Mouse (Mus musculus) C2C12 (cell line): ENCODE measurements around the gene Rnf220. TPM values are rescaled to one million over a fixed set of nuclear protein-coding genes. Genes with fewer than 3 reads are reported as not detected.

ENCODE experiments used
- H3K27me3 ChIP-seq: one replicate; pipeline ENCODE4 v1.6.1; 2011; ENCODE audit not compliant: control insufficient read depth, insufficient read depth, insufficient read length
- H3K36me3 ChIP-seq: one replicate; pipeline ENCODE4 v1.6.1; 2011; ENCODE audit not compliant: control insufficient read depth, insufficient read depth
- H3K4me3 ChIP-seq: one replicate; pipeline ENCODE4 v1.5.1; 2011; ENCODE audit warnings: mild to moderate bottlenecking, control low read depth; ENCODE audit not compliant: poor library complexity, insufficient read depth, severe bottlenecking
- H3K79me2 ChIP-seq: one replicate; pipeline ENCODE4 v1.6.1; 2011; ENCODE audit not compliant: control insufficient read depth, insufficient read depth
- H3K79me3 ChIP-seq: one replicate; pipeline ENCODE4 v1.6.1; 2011; ENCODE audit warnings: low read depth, control low read depth
- H3ac ChIP-seq: one replicate; pipeline ENCODE3; 2011; ENCODE audit warnings: low read depth; ENCODE audit not compliant: control insufficient read depth, insufficient read length
- CEBPB ChIP-seq: IDR thresholded peaks from one replicate; pipeline ENCODE4 v1.6.1; 2011; ENCODE audit warnings: low read depth, mild to moderate bottlenecking, control low read depth, moderate library complexity
- CTCF ChIP-seq: IDR thresholded peaks from one replicate; pipeline ENCODE4 v1.5.1; 2011; ENCODE audit not compliant: control insufficient read depth, insufficient read depth, insufficient read length
- FOSL1 ChIP-seq: IDR thresholded peaks from one replicate; pipeline ENCODE4 v1.8.0; 2011; ENCODE audit warnings: mild to moderate bottlenecking, low read length; ENCODE audit not compliant: poor library complexity, insufficient read depth, severe bottlenecking
- MAX ChIP-seq: IDR thresholded peaks from one replicate; pipeline ENCODE4 v1.6.1; 2011; ENCODE audit warnings: mild to moderate bottlenecking, control low read depth
- MYOD1 ChIP-seq: IDR thresholded peaks from one replicate; pipeline ENCODE4 v1.6.1; 2011; ENCODE audit warnings: low read depth; ENCODE audit not compliant: control insufficient read depth, insufficient read length
- MYOG ChIP-seq: IDR thresholded peaks from one replicate; pipeline ENCODE4 v1.6.1; 2011; ENCODE audit not compliant: control insufficient read depth, insufficient read length; ENCODE audit errors: extremely low read depth
- USF1 ChIP-seq: IDR thresholded peaks from one replicate; pipeline ENCODE4 v1.6.1; 2011; ENCODE audit warnings: low read depth, mild to moderate bottlenecking, control low read depth, moderate library complexity
- polyA plus RNA-seq: library from polyadenylated mRNA; unstranded; fragments of >200 nt; fragmentation: generic; extraction: Trizol; gene quantifications from one replicate; pipeline ENCODE4 v1.2.1, GENCODE M21; 2012; ENCODE audit warnings: missing spikeins

Gene Rnf220
- polyA plus RNA-seq, 1 experiment, result 61.2 TPM

GRCm38 (mm10) chr4:117535496-117536200 lies 38.8 kb upstream of the Rnf220 start:
- no peak for TF ChIP-seq MAX
- TF ChIP-seq CEBPB, result no peak
- no peak for TF ChIP-seq CTCF
- TF ChIP-seq FOSL1, result no peak
- no peak for TF ChIP-seq MYOG
- no peak for TF ChIP-seq MYOD1
- TF ChIP-seq USF1, result no peak
- H3K36me3 ChIP-seq, result no peaks in the 10 kb centered on the region
- peaks cover 45% of the 10 kb centered on the region for H3K27me3 ChIP-seq
- H3K79me2 ChIP-seq, result no peaks in the 10 kb centered on the region
- H3ac ChIP-seq, result no peak overlapping the region
- no peaks in the 10 kb centered on the region for H3K79me3 ChIP-seq
- no peak overlapping the region for H3K4me3 ChIP-seq

GRCm38 (mm10) chr4:117529843-117530242 lies 33.0 kb upstream of the Rnf220 start:
- peaks cover 58% of the 10 kb centered on the region for H3K27me3 ChIP-seq
- H3K79me2 ChIP-seq, result no peaks in the 10 kb centered on the region
- no peak overlapping the region for H3K4me3 ChIP-seq
- no peak for TF ChIP-seq MYOG
- TF ChIP-seq USF1, result no peak
- TF ChIP-seq CTCF, result no peak
- no peak for TF ChIP-seq MAX
- TF ChIP-seq FOSL1, result no peak
- TF ChIP-seq MYOD1, result no peak
- TF ChIP-seq CEBPB, result no peak
- no peaks in the 10 kb centered on the region for H3K79me3 ChIP-seq
- no peaks in the 10 kb centered on the region for H3K36me3 ChIP-seq
- H3ac ChIP-seq, result no peak overlapping the region

GRCm38 (mm10) chr4:117527952-117528351 lies 31.1 kb upstream of the Rnf220 start:
- Histone ChIP-seq H3K27me3 (peaks cover 57% of the 10 kb centered on the region), H3K79me3 (no peaks in the 10 kb centered on the region), H3ac (no peak overlapping the region), H3K36me3 (no peaks in the 10 kb centered on the region), H3K4me3 (no peak overlapping the region), H3K79me2 (no peaks in the 10 kb centered on the region)
- no peak for TF ChIP-seq USF1
- TF ChIP-seq FOSL1, result no peak
- no peak for TF ChIP-seq MYOG
- TF ChIP-seq CEBPB, result no peak
- TF ChIP-seq CTCF, result peak; percentile 25
- no peak for TF ChIP-seq MAX

- peaks cover 60% of the 10 kb centered on the region for H3K27me3 ChIP-seq
- H3K4me3 ChIP-seq, result no peak overlapping the region
- no peaks in the 10 kb centered on the region for H3K79me3 ChIP-seq
- TF ChIP-seq MAX (no peak), CEBPB (no peak), MYOD1 (no peak), USF1 (no peak), FOSL1 (no peak), MYOG (no peak), CTCF (no peak)
- no peaks in the 10 kb centered on the region for H3K36me3 ChIP-seq
- no peaks in the 10 kb centered on the region for H3K79me2 ChIP-seq
- H3ac ChIP-seq, result no peak overlapping the region
These were observed 30.5 kb upstream of the Rnf220 start for GRCm38 (mm10) chr4:117527116-117527899.

- no peaks in the 10 kb centered on the region for H3K79me3 ChIP-seq
- no peaks in the 10 kb centered on the region for H3K79me2 ChIP-seq
- H3K36me3 ChIP-seq, result no peaks in the 10 kb centered on the region
- no peak for TF ChIP-seq MYOD1
- TF ChIP-seq MAX, result no peak
- TF ChIP-seq FOSL1, result no peak
- TF ChIP-seq MYOG, result no peak
- TF ChIP-seq CEBPB, result no peak
- TF ChIP-seq CTCF, result no peak
- no peak for TF ChIP-seq USF1
- no peak overlapping the region for H3ac ChIP-seq
- H3K4me3 ChIP-seq, result no peak overlapping the region
- H3K27me3 ChIP-seq, result peaks cover 61% of the 10 kb centered on the region
These were observed 29.1 kb upstream of the Rnf220 start for GRCm38 (mm10) chr4:117525990-117526389.
